Mouse (Mus musculus) bone marrow, adult 2 months (tissue): ENCODE measurements around the gene Gpc6.

ENCODE experiments used
- CTCF ChIP-seq: fragments of 200-500 bp; IDR thresholded peaks from 2 replicates; pipeline ENCODE4 v1.5.1; 2011; ENCODE audit warnings: low read length, control low read depth; ENCODE audit not compliant: control insufficient read depth, insufficient read depth
- POLR2A ChIP-seq: fragments of 200-500 bp; IDR thresholded peaks from 2 replicates; pipeline ENCODE4 v1.6.1; 2011; ENCODE audit warnings: low read depth, mild to moderate bottlenecking, control low read depth, low read length, borderline replicate concordance; ENCODE audit not compliant: control insufficient read depth

DNA sequence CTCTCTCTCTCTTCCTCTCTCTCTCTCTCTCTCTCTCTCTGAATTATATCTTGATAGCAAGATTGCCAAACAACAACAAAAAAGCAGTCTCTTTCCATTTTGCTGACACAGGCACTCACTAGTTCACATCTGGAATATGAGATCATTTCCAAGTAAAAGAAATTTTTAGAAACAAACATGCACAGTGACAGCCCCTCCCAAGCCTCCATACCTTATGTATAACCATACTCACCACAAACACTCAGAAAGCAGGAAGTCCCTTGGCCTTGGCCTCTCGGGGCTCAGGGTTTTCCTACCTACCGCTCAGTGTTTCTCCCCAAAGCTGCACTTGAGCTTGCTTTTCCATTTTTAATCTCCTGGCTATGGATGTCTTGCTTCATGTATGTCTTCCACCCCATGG lies 52.1 kb downstream of the Gpc6 start:
- TF ChIP-seq CTCF (no peak), POLR2A (no peak)
